Mouse (Mus musculus) common myeloid progenitor, adult 5-6 weeks (primary cell): ENCODE results near the gene Ddx10. TPM values are rescaled to one million over a fixed set of nuclear protein-coding genes. Genes with fewer than 3 reads are reported as not detected.

Source experiments
- ATAC-seq: replicated peaks from 2 replicates; pipeline ENCODE4 v1.8.0; 2016; ENCODE audit warnings: low read depth, mild to moderate bottlenecking, moderate TSS enrichment, inconsistent platforms; ENCODE audit not compliant: poor library complexity, severe bottlenecking
- total RNA-seq: library from RNA; stranded (forward); fragments of 200-1000, 187-1606 nt; gene quantifications from 2 replicates; pipeline ENCODE4 v1.2.3, GENCODE M21; 2017

Gene Ddx10
- total RNA-seq, 1 experiment from 2014 or later = 86.2 TPM

DNA sequence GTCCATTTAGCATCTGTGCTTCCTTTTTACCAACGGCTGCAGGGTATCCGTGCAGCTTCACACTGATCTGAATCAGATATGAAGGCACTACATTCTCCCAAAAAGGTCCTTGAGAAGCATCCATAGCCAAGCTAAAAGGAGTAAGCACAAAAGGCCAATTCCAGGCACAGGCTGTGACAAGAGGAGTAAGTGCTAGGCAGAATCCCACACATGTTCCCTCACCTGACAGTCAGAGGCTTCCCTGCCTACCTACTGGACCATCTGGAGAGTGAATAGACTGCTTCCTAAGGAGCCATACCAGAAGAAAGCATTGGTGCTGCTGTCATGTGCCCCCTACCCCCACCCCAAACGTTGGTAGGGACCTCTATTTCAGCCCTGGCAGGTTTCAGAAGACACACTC lies 192.5 kb downstream of the Ddx10 start:
- ATAC-seq = no peak

Other genes starting within 250 kb of the Ddx10 start
- not detected in 2 replicates for gene Exph5, start 53.6 kb upstream of the Ddx10 start, total RNA-seq
- 7.6 and 8.7 TPM in 2 replicates for gene Kdelc2, start 136.0 kb upstream of the Ddx10 start, total RNA-seq
- gene 4930550C14Rik, start 154.3 kb upstream of the Ddx10 start, total RNA-seq = 1.6 TPM in 1 of 2 replicates, not detected in the other